Mouse (Mus musculus) lung, embryonic 14.5 days (tissue): Measurements from ENCODE around the gene Supt5. TPM values are rescaled to one million over a fixed set of nuclear protein-coding genes. Genes with fewer than 3 reads are reported as not detected.

Experiments
- ATAC-seq: fragments of 200-750 bp; cut with Nextera tagmentation; 2 replicates; pipeline ENCODE4 v1.8.0; 2017; ENCODE audit warnings: mild to moderate bottlenecking, moderate TSS enrichment, moderate library complexity; ENCODE audit not compliant: insufficient read depth
- DNase-seq: peaks from one replicate; pipeline ENCODE4 v3.0.0-alpha.2; 2015
- H3K27ac ChIP-seq: fragments of 300-500 bp; sonication (generic); 2 replicates; pipeline ENCODE4 v1.5.1; 2014; ENCODE audit warnings: low read depth, mild to moderate bottlenecking, moderate library complexity
- H3K27me3 ChIP-seq: fragments of 300-500 bp; sonication (generic); 2 replicates; pipeline ENCODE4 v1.6.1; 2014; ENCODE audit warnings: low read length, control low read depth; ENCODE audit not compliant: insufficient read depth
- H3K36me3 ChIP-seq: fragments of 300-500 bp; sonication (generic); 2 replicates; pipeline ENCODE4 v1.6.1; 2014; ENCODE audit warnings: control low read depth; ENCODE audit not compliant: insufficient read depth
- H3K4me1 ChIP-seq: fragments of 300-500 bp; sonication (generic); 2 replicates; pipeline ENCODE4 v1.6.1; 2014; ENCODE audit warnings: antibody characterized with exemption, control low read depth; ENCODE audit not compliant: insufficient read depth
- H3K4me2 ChIP-seq: fragments of 300-500 bp; sonication (generic); 2 replicates; pipeline ENCODE4 v1.6.1; 2014; ENCODE audit warnings: mild to moderate bottlenecking
- H3K4me3 ChIP-seq: fragments of 300-500 bp; sonication (generic); 2 replicates; pipeline ENCODE4 v1.5.1; 2014; ENCODE audit warnings: low read depth, low read length
- H3K9ac ChIP-seq: fragments of 300-500 bp; sonication (generic); 2 replicates; pipeline ENCODE4 v1.6.1; 2014
- H3K9me3 ChIP-seq: fragments of 300-500 bp; sonication (generic); 2 replicates; pipeline ENCODE4 v1.6.1; 2016; ENCODE audit warnings: low read depth, low read length, control low read depth
- CTCF ChIP-seq: IDR thresholded peaks from 2 replicates; pipeline ENCODE4 v1.5.1; 2016; ENCODE audit warnings: antibody characterized with exemption, low read depth
- WGBS: fragments of 180-500 bp; shearing (Covaris S2); extraction: QIAGEN DNeasy Blood & Tissue Kit; methylation state at CpG from one replicate; pipeline ENCODE4 v1.1.7; 2014; 5-methylcytosine and 5-hydroxymethylcytosine counted together
- polyA plus RNA-seq: library from polyadenylated mRNA; unstranded; fragments of >200 nt; fragmentation: Nextera tagmentation; extraction: Ambion mirVana; gene quantifications from 2 replicates; pipeline ENCODE4 v1.2.1, GENCODE M21; 2014

Gene Supt5
- polyA plus RNA-seq, 1 experiment from 2014 or later: 77.5 TPM

DNA sequence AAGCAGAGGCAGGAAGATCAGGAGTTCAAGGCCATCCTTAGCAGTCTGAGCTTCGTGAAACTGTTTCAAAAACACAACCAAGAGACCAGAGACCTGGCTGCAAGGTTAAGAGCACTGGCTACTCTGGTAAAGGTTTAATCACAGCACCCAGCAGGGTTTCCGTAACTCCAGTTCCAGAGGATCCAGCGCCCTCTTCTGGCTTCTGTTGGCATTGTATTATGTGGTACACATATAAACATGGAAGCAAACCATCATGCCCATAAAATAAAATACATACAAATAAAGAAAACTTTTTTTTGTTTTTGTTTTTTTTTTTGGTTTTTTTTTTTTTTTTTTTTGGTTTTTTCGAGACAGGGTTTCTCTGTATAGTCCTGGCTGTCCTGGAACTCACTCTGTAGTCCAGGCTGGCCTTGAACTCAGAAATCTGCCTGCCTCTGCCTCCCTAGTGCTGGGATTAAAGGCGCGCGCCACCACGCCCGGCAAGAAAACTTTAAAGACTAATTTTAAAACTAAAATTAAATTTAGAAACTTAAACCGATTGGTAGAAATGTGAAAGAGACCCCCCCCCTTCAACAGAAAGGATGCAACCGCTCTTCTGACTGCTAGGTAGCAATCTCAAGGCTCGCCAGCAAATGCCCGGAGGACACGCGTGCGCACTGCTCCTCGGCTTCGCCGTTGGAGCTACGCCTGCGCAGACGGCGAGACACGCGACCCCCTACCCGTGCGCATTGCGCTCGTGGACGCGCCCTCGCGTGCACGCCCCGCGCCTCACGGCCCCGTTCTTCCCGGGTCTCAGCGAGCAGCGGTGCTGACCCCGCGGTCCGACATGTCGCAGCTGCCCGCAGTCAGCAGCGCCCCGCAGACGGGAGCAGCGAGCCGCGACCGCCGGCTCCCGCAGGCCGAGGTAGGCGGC lies 71.2 kb downstream of the Supt5 start, which contains the start of gene Eid2:
TSS of gene Eid2 (plus strand) at position 753 of the 913 bp plus-strand sequence.
- Histone ChIP-seq H3K9ac (peak within 1 kb of the TSS; percentile 96), H3K4me1 (peaks cover 5% of the 10 kb centered on the region; the same call in 1 of the 2 replicates), H3K4me2 (peak within 1 kb of the TSS; percentile 89), H3K4me3 (peak within 1 kb of the TSS; percentile 83), H3K9me3 (no peaks in the 10 kb centered on the region), H3K27ac (peak within 1 kb of the TSS; percentile 84), H3K27me3 (no peaks in the 10 kb centered on the region), H3K36me3 (0 out of 2 replicates have a peak, but pooled peaks cover 8% of the 10 kb centered on the region)
- TF ChIP-seq CTCF: 0 out of 2 replicates have a peak, but pooled peaks have one; percentile 8
- 6% methylated on average over 57 of the region's 57 CpGs for WGBS
- peak; percentile 95 for DNase-seq
- ATAC-seq: peak; percentile 91

DNA sequence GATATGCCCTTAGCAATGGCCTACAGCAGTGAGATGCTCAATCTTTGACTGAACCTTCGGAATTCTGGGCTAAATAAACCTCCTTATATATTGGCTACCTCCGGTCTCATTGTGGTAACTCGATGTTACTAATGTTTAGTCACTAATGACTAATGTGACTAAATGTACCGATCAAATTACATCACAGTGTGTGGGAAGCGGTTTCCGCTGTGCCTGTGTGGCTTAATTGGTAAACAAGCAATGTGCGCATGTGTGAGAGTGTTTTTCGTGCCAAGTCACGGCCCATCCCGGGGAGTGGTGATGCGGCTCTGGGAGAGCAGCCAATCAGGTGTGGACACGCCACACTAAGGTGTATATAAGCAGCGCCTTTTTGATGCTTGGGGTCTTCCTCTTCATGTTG lies 73.2 kb downstream of the Supt5 start:
- no peak overlapping the region for H3K4me3 ChIP-seq
- H3K36me3 ChIP-seq: no peaks in the 10 kb centered on the region
- DNase-seq: no peak
- no peaks in the 10 kb centered on the region for H3K9me3 ChIP-seq
- WGBS: 86% methylated on average over 13 of the region's 13 CpGs
- TF ChIP-seq CTCF: no peak
- H3K9ac ChIP-seq: no peak overlapping the region
- H3K27me3 ChIP-seq: no peaks in the 10 kb centered on the region
- no peak overlapping the region for H3K4me2 ChIP-seq
- no peak overlapping the region for H3K27ac ChIP-seq
- H3K4me1 ChIP-seq: peaks cover 5% of the 10 kb centered on the region; the same call in 1 of the 2 replicates
- ATAC-seq: no peak

Other genes starting within 250 kb of the Supt5 start
- not detected in 2 replicates for gene 9530053A07Rik, start 209.3 kb downstream of the Supt5 start, polyA plus RNA-seq
- gene Fbl, start 169.0 kb downstream of the Supt5 start, polyA plus RNA-seq: 47.3 and 50.9 TPM in 2 replicates
- 13.2 and 14.4 TPM in 2 replicates for gene Dyrk1b, start 159.3 kb downstream of the Supt5 start, polyA plus RNA-seq
- 9.8 and 12.9 TPM in 2 replicates for gene Eid2, start 70.9 kb downstream of the Supt5 start, polyA plus RNA-seq
- gene Eid2b, start 61.0 kb downstream of the Supt5 start, polyA plus RNA-seq: 9.0 and 10.9 TPM in 2 replicates
- 0.15 TPM in 1 of 2 replicates, not detected in the other for gene Selenov, start 47.6 kb downstream of the Supt5 start, polyA plus RNA-seq
- gene Dll3, start 36.5 kb downstream of the Supt5 start, polyA plus RNA-seq: 0.43 and 0.66 TPM in 2 replicates
- 162 and 174 TPM in 2 replicates for gene Timm50, start 26.7 kb downstream of the Supt5 start, polyA plus RNA-seq
- 1,310 and 1,324 TPM in 2 replicates for gene Rps16, start 11.9 kb upstream of the Supt5 start, polyA plus RNA-seq
- gene Plekhg2, start 33.9 kb upstream of the Supt5 start, polyA plus RNA-seq: 74.1 and 75.1 TPM in 2 replicates
- 12.9 and 13.2 TPM in 2 replicates for gene Zfp36, start 41.5 kb upstream of the Supt5 start, polyA plus RNA-seq
- gene Med29, start 54.0 kb upstream of the Supt5 start, polyA plus RNA-seq: 45.9 and 49.1 TPM in 2 replicates
- gene Paf1, start 54.2 kb upstream of the Supt5 start, polyA plus RNA-seq: 73.1 and 75.4 TPM in 2 replicates
- gene Gmfg, start 98.7 kb upstream of the Supt5 start, polyA plus RNA-seq: 30.5 and 37.0 TPM in 2 replicates
- 4.4 and 6.6 TPM in 2 replicates for gene Lrfn1, start 113.2 kb upstream of the Supt5 start, polyA plus RNA-seq
- gene Ifnl2, start 171.7 kb upstream of the Supt5 start, polyA plus RNA-seq: not detected in 2 replicates
- not detected in 2 replicates for gene Ifnl3, start 184.1 kb upstream of the Supt5 start, polyA plus RNA-seq
- not detected in 2 replicates for gene Sycn, start 202.1 kb upstream of the Supt5 start, polyA plus RNA-seq
- not detected in 2 replicates for gene Nccrp1, start 208.5 kb upstream of the Supt5 start, polyA plus RNA-seq